Mouse (Mus musculus) embryonic facial prominence, embryonic 15.5 days (tissue): ENCODE measurements at regions not wholly inside any gene's neighbourhood (a gene's known extent, or its start where the extent isn't known, plus 50 kb on each side); places are given as distances from the start of the nearest gene placed in this dataset.
"Not testable (repeated sequence)": the region's sequence is repeated elsewhere in the genome, so short reads cannot be mapped to it uniquely, and the experiment has no call there.

Experiments
- ATAC-seq: fragments of 200-750 bp; cut with Nextera tagmentation; 2 replicates; pipeline ENCODE4 v1.8.0; 2017; ENCODE audit warnings: low read depth, moderate TSS enrichment; ENCODE audit not compliant: insufficient number of reproducible peaks, low FRiP score, low TSS enrichment
- H3K27ac ChIP-seq: fragments of 300-500 bp; sonication (generic); replicated peaks from 2 replicates; pipeline ENCODE4 v1.5.1; 2015; ENCODE audit warnings: mild to moderate bottlenecking, inconsistent platforms
- H3K27me3 ChIP-seq: fragments of 300-500 bp; sonication (generic); 2 replicates; pipeline ENCODE4 v1.6.1; 2015; ENCODE audit warnings: inconsistent platforms
- H3K36me3 ChIP-seq: fragments of 300-500 bp; sonication (generic); 2 replicates; pipeline ENCODE4 v1.6.1; 2015; ENCODE audit warnings: mild to moderate bottlenecking, inconsistent platforms
- H3K4me1 ChIP-seq: fragments of 300-500 bp; sonication (generic); 2 replicates; pipeline ENCODE4 v1.6.1; 2015; ENCODE audit warnings: inconsistent platforms
- H3K4me2 ChIP-seq: fragments of 300-500 bp; sonication (generic); replicated peaks from 2 replicates; pipeline ENCODE4 v1.6.1; 2015; ENCODE audit warnings: mild to moderate bottlenecking, inconsistent platforms
- H3K4me3 ChIP-seq: fragments of 300-500 bp; sonication (generic); replicated peaks from 2 replicates; pipeline ENCODE4 v1.5.1; 2015; ENCODE audit warnings: mild to moderate bottlenecking, inconsistent platforms
- H3K9ac ChIP-seq: fragments of 300-500 bp; sonication (generic); 2 replicates; pipeline ENCODE4 v1.6.1; 2015; ENCODE audit warnings: inconsistent platforms
- H3K9me3 ChIP-seq: fragments of 300-500 bp; sonication (generic); replicated peaks from 2 replicates; pipeline ENCODE4 v1.6.1; 2016; ENCODE audit warnings: inconsistent platforms
- WGBS: fragments of 180-500 bp; shearing (Covaris S2); methylation state at CpG from one replicate; pipeline ENCODE4 v1.1.7; 2015; 5-methylcytosine and 5-hydroxymethylcytosine counted together

DNA sequence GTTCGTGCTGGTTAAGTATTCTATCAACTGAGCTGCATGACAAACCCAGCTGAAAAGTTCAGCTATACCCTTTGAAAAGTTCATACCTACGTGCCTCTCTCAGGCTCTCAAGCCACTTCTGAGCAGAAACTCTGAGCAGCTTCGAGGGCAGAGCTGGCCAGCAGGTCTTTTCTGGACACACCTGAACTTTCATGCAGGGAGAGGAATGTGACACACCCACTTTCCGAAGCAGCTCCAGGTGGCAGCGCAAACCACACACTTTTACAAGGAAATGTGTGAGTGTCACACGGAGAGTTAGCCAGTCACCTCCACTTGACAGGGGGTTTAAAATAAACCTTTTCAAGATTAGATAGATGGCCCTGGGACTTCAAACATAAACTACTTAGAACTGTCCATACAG is 103.2 kb upstream of the Klf3 start:
- H3K9me3 ChIP-seq: no peaks in the 10 kb centered on the region
- peak overlapping the region; percentile 48; the same call in 1 of the 2 replicates for H3K27ac ChIP-seq
- peaks cover 37% of the 10 kb centered on the region for H3K4me1 ChIP-seq
- H3K36me3 ChIP-seq: no peaks in the 10 kb centered on the region
- WGBS: 74% methylated on average over 6 of the region's 6 CpGs
- no peak overlapping the region for H3K9ac ChIP-seq
- H3K27me3 ChIP-seq: no peaks in the 10 kb centered on the region
- ATAC-seq: no peak
- no peak overlapping the region for H3K4me3 ChIP-seq
- H3K4me2 ChIP-seq: no peak overlapping the region

DNA sequence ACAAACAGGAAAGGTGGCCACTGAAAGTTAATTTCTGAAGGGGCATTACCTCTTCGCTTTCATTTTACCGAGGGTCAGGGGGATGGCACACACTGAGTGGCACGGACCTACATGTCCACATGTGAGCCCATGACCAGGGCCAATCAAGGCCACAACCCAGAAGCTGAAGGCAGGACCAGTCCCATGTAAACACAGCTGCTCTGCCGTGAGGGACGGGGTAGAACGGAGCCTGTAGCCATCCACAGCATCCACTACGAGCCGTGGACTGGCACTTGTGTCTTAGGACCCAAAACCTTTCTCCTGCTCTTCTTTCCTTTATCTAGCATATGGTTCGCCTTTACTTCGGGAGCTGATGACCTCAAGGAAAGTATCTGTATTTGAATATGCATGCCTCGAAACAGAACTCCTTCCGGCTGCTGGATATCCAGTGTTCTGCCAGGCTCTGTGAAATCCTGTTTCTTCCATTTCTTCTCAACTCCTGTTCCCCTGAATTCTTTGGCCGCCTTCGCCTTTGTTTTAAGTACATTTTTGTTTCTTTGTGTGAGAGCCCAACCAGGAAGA is 101.9 kb upstream of the Klf3 start:
- H3K9ac ChIP-seq: no peak overlapping the region
- WGBS: 56% methylated on average over 14 of the region's 14 CpGs

GRCm38 (mm10) chr5:64701780-64702231 is 101.4 kb upstream of the Klf3 start:
- H3K36me3 ChIP-seq: no peaks in the 10 kb centered on the region
- peak overlapping the region; percentile 36 for H3K4me2 ChIP-seq
- H3K27ac ChIP-seq: peak overlapping the region; percentile 88
- WGBS: 9% methylated on average over 7 of the region's 7 CpGs
- H3K4me1 ChIP-seq: peaks cover 37% of the 10 kb centered on the region
- H3K9me3 ChIP-seq: no peaks in the 10 kb centered on the region
- ATAC-seq: peak; percentile 79
- H3K27me3 ChIP-seq: no peaks in the 10 kb centered on the region
- H3K9ac ChIP-seq: no peak overlapping the region
- H3K4me3 ChIP-seq: no peak overlapping the region

More for the DNA sequence above, 101.9 kb upstream of the Klf3 start:
- Histone ChIP-seq H3K4me1 (peaks cover 37% of the 10 kb centered on the region), H3K4me2 (peak overlapping the region; percentile 36), H3K9me3 (no peaks in the 10 kb centered on the region), H3K36me3 (no peaks in the 10 kb centered on the region), H3K27ac (peak overlapping the region; percentile 88), H3K27me3 (no peaks in the 10 kb centered on the region), H3K4me3 (no peak overlapping the region)
- 0 out of 2 replicates have a peak, but pooled peaks have one; percentile 31 for ATAC-seq

DNA sequence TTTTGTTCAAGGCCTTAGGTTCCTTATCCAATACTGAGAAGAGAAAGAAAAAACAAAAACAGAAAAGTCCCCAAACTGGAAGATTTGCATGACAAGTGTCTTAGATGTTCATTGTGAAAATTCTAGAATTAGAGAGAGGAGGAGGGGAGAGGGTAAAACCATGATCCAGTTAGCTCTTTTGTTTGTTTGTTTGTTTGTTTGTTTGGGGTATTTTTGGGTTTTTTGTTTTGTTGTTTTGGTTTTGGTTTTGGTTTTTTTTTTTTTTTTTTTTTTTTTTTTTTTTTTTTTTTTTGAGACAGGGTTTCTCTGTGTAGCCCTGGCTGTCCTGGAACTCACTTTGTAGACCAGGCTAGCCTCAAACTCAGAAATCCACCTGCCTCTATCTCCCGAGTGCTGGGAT is 100.8 kb upstream of the Klf3 start:
- H3K9me3 ChIP-seq, H3K9ac ChIP-seq, H3K27me3 ChIP-seq, ATAC-seq, H3K36me3 ChIP-seq, H3K4me3 ChIP-seq, H3K4me2 ChIP-seq: not testable (repeated sequence)
- Histone ChIP-seq H3K27ac (peak overlapping the region; percentile 88), H3K4me1 (peaks cover 37% of the 10 kb centered on the region)
- 46% methylated on average over 1 of the region's 1 CpGs for WGBS

- WGBS: 45% methylated on average over 9 of the region's 9 CpGs
- Histone ChIP-seq H3K9me3 (no peaks in the 10 kb centered on the region), H3K4me2 (no peak overlapping the region), H3K4me3 (no peak overlapping the region), H3K27ac (peak overlapping the region; percentile 72), H3K27me3 (no peaks in the 10 kb centered on the region), H3K9ac (no peak overlapping the region), H3K4me1 (peaks cover 37% of the 10 kb centered on the region), H3K36me3 (no peaks in the 10 kb centered on the region)
- ATAC-seq: no peak
Observed at GRCm38 (mm10) chr5:64703091-64703872, 99.9 kb upstream of the Klf3 start.

DNA sequence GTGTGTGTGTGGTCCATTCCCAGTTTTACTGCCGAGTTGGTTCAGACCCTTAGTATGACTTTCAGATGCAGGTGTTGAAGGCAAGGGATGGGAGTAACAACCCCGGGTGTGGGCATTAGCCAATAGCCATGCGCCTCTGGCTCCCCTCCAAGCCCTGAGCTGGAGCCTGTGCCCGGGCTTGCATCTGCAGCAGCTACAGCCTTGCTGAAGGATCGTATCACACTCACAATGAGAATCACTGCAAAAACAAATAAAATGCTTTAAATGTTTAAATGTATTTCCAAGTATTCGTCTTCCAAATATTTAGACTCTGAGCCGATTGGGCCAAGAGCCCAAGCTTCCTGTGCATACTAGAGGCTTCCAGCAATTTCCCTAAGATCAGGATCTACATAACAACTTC is 99.0 kb upstream of the Klf3 start:
- no peak for ATAC-seq
- Histone ChIP-seq H3K4me2 (no peak overlapping the region), H3K9me3 (no peaks in the 10 kb centered on the region), H3K4me3 (no peak overlapping the region), H3K4me1 (peaks cover 37% of the 10 kb centered on the region), H3K9ac (no peak overlapping the region), H3K27ac (peak overlapping the region; percentile 72), H3K27me3 (no peaks in the 10 kb centered on the region), H3K36me3 (no peaks in the 10 kb centered on the region)
- WGBS: 32% methylated on average over 7 of the region's 7 CpGs

- peaks cover 31% of the 10 kb centered on the region for H3K4me1 ChIP-seq
- no peaks in the 10 kb centered on the region for H3K27me3 ChIP-seq
- H3K9me3 ChIP-seq: no peaks in the 10 kb centered on the region
- no peaks in the 10 kb centered on the region for H3K36me3 ChIP-seq
- no peak overlapping the region for H3K27ac ChIP-seq
- WGBS: 42% methylated on average over 3 of the region's 3 CpGs
- no peak overlapping the region for H3K4me3 ChIP-seq
- no peak; the same call in 1 of the 2 replicates for ATAC-seq
- no peak overlapping the region for H3K9ac ChIP-seq
- H3K4me2 ChIP-seq: no peak overlapping the region
Observed at GRCm38 (mm10) chr5:64706586-64706985, 96.6 kb upstream of the Klf3 start.

DNA sequence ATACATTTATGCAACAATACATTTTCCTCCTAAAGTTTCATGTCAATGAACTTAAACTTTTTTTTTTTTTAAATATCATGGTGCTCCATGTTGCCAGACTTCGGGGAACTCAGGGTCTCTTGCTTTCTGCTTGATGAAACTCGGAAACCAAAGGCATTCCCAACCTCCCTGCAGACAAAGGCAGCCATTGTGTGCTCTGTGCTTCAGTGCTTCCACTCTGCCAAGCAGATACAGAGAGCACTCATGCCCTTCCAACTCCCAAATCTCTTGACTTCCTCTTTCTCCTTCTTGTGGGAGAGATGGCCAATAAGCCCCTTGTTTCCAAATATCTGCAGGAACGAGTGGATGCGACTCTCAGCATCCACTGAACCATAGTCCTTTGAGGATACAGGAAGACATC is 94.0 kb upstream of the Klf3 start:
- Histone ChIP-seq H3K36me3 (no peaks in the 10 kb centered on the region), H3K27ac (no peak overlapping the region), H3K4me3 (no peak overlapping the region), H3K9me3 (no peaks in the 10 kb centered on the region), H3K4me1 (peaks cover 9% of the 10 kb centered on the region), H3K27me3 (no peaks in the 10 kb centered on the region), H3K4me2 (no peak overlapping the region), H3K9ac (no peak overlapping the region)
- 32% methylated on average over 4 of the region's 4 CpGs for WGBS
- no peak for ATAC-seq

- H3K4me3 ChIP-seq: no peak overlapping the region
- H3K4me2 ChIP-seq: no peak overlapping the region
- no peak overlapping the region for H3K27ac ChIP-seq
- ATAC-seq: no peak
- H3K9me3 ChIP-seq: no peaks in the 10 kb centered on the region
- no peaks in the 10 kb centered on the region for H3K4me1 ChIP-seq
- H3K36me3 ChIP-seq: no peaks in the 10 kb centered on the region
- WGBS: 53% methylated on average over 3 of the region's 3 CpGs
- H3K27me3 ChIP-seq: no peaks in the 10 kb centered on the region
- no peak overlapping the region for H3K9ac ChIP-seq
Observed at GRCm38 (mm10) chr5:64710236-64710635, 93.0 kb upstream of the Klf3 start.

- Histone ChIP-seq H3K27me3 (no peaks in the 10 kb centered on the region), H3K4me1 (no peaks in the 10 kb centered on the region), H3K27ac (no peak overlapping the region), H3K9ac (no peak overlapping the region), H3K4me3 (no peak overlapping the region), H3K9me3 (no peaks in the 10 kb centered on the region), H3K36me3 (no peaks in the 10 kb centered on the region), H3K4me2 (no peak overlapping the region)
- ATAC-seq: no peak
- 91% methylated on average over 4 of the region's 4 CpGs for WGBS
Observed at GRCm38 (mm10) chr5:64710968-64711367, 92.2 kb upstream of the Klf3 start.

- Histone ChIP-seq H3K4me3 (no peak overlapping the region), H3K9ac (no peak overlapping the region), H3K27me3 (no peaks in the 10 kb centered on the region), H3K4me2 (no peak overlapping the region), H3K9me3 (no peaks in the 10 kb centered on the region), H3K4me1 (no peaks in the 10 kb centered on the region), H3K27ac (no peak overlapping the region), H3K36me3 (no peaks in the 10 kb centered on the region)
- ATAC-seq: peak; percentile 54; the same call in 1 of the 2 replicates
- WGBS: 38% methylated on average over 10 of the region's 10 CpGs
Observed at GRCm38 (mm10) chr5:64714221-64714653, 89.0 kb upstream of the Klf3 start.
